Mouse (Mus musculus): ENCODE results near the gene 4921504E06Rik. TPM values are rescaled to one million over a fixed set of nuclear protein-coding genes. Genes with fewer than 3 reads are reported as not detected.
A peak's percentile ranks its signal among the peaks of the same experiment; 100 is the strongest.

Gene 4921504E06Rik
- total RNA-seq, 2 experiments from 2014 or later: not detected

DNA sequence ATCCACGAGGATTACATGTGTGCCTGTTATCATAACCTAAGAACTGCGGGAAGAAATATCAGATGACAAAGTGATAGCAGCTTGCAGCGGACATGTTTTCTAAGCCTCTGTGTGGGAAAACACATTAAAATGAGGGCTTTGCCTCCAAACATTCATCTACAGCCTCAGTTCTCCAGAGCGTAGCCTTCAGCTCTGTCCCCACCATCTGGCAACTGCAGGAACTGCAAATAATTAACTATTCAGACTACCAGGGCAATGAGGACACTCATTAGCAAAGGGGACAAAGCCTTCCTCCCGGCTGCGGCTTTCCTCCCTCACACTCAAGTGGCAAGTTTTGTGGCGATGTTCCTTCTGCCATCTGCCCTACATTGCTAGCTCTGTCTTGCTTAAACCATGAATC lies 33.9 kb downstream of the 4921504E06Rik start:
- intact Hi-C loops (cut with DNase I): loop anchor here (1.0 to 10.0 kb wide), 2 partner anchors 104 to 395 kb away; no protein-coding TSS in a partner anchor
- DNase-seq (ENCODE audit: low spot score in 2 of 2): peak; percentile 78 to 85

DNA sequence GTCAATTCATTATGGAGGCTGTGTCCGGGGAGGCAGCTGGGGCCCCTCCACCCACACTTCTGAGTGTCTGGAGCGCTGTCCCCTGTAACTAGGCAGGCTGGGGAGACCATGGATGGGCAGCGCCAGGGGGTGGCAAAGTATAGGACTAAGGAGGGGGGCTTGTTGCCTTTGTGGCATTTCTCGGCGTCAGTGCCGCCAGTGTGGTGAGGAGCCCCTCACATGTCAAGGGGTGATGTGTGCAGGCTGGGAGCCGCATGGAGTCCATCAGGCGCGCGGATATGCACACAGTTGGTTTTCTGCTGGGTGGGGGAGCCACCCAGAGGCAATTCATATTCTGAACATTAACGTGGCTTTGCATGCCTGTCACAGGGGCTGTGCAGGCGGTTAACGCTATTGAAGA lies 35.8 kb downstream of the 4921504E06Rik start:
- intact Hi-C loops (cut with DNase I): no loop called here

DNA sequence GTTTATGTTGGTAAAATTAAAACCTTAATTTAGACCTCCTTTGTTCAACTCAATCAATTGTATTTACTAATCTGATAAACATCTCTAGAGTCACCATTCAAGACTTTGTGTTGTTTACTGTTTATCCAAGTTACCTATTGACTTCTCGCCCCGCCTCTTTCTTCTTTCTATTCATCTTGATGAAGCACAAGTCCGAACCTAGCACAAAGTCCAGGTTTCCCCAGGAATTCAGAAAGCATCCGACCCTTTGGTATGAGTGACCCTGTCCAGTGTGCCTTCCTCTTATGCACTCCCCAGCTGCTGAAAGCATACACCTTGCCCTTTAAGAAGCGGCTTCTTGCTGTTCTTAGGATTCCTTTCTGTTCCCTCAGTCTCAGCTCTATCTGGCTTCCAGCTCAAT lies 41.3 kb downstream of the 4921504E06Rik start:
- intact Hi-C loops (cut with DNase I): no loop called here
- no peak for DNase-seq (ENCODE audit: low spot score in 2 of 2)

More for the DNA sequence above, 35.8 kb downstream of the 4921504E06Rik start:
- no peak for DNase-seq (ENCODE audit: low spot score in 2 of 2)

- DNase-seq (ENCODE audit: low spot score in 2 of 2): no peak
- intact Hi-C loops (cut with DNase I): no loop called here
Observed at GRCm38 (mm10) chr2:19511032-19511431, 42.7 kb downstream of the 4921504E06Rik start.

DNA sequence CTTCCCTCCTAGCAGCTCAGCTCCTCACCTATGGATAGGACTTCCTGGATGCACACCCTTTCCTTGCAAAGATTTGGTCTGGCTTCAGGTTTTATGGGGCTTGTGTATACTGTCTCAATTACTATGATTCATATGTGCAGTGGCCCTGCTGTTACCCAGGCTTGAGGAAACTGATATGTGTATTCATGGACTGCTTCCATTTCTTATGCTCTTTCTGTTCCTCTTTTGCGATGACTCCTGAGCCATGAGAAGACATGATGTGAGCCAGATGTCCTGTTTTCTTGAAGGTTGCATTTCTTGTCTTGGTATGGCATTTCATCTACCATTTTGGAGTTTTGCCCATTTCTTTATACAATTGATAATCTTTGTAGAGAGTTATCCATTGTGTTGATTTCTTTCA lies 48.0 kb downstream of the 4921504E06Rik start:
- no peak for DNase-seq (ENCODE audit: low spot score in 2 of 2)
- intact Hi-C loops (cut with DNase I): no loop called here

DNA sequence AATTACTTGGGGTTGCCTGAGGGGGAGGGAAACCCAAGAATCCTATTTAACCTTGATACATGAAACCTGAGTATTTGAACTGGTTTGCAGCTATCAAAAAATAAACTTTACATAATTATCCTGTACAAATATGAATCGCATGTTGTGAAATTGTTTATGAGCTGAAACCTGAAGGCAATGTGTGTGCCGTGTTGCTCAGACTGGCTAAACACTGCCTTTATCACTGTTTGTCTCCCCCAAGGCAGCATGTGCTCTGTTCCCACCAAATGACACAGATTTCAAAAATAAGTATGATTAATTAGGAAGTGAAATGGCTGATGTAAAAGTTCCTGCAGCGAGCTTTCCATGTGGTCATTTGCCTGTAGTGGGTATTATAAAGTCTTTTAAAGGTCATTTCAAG lies 63.5 kb downstream of the 4921504E06Rik start:
- intact Hi-C loops (cut with DNase I): no loop called here
- no peak for DNase-seq (ENCODE audit: low spot score in 2 of 2)

- no peak for DNase-seq (ENCODE audit: low spot score in 2 of 2)
- intact Hi-C loops (cut with DNase I): no loop called here
Observed at GRCm38 (mm10) chr2:19461940-19462339, 91.8 kb downstream of the 4921504E06Rik start.

GRCm38 (mm10) chr2:19458785-19459184 lies 94.9 kb downstream of the 4921504E06Rik start:
- intact Hi-C loops (cut with DNase I): no loop called here

DNA sequence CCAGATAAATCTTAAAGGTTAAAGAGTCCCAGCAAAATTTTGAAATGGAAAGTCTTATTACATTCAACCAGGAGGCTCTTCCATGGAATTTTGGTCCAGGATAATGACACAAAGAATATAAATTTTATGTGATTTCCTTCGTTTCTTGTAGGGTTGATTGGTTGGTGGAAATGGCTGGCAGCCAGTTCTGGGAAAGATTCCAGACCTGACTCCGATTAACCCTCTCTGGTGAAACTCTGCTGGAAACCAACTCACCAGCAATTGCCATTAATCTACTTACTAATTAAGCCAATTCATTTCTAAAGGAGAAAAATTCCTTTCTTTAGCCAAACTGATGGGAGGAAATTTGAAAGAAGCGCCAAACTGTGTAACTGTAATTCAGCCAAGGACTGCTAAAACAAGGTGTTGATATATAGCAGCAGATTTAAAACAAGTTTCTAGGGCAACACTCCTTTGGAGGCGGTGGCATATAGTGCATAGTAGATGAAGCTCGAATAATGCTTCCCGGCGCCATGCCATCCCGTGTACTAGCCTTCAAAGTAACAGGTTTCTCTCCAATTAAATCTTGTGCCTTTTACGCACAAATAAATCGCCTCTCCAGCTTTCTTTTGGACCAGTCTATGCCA lies 97.7 kb downstream of the 4921504E06Rik start:
- DNase-seq (ENCODE audit: low spot score in 2 of 2): peak in 1 of 2 experiments; percentile 27
- intact Hi-C loops (cut with DNase I): no loop called here

More at GRCm38 (mm10) chr2:19458785-19459184, 94.9 kb downstream of the 4921504E06Rik start:
- DNase-seq (ENCODE audit: low spot score in 2 of 2): no peak

- intact Hi-C loops (cut with DNase I): no loop called here
- DNase-seq (ENCODE audit: low spot score in 2 of 2): no peak
Observed at GRCm38 (mm10) chr2:19455228-19455627, 98.5 kb downstream of the 4921504E06Rik start.

DNA sequence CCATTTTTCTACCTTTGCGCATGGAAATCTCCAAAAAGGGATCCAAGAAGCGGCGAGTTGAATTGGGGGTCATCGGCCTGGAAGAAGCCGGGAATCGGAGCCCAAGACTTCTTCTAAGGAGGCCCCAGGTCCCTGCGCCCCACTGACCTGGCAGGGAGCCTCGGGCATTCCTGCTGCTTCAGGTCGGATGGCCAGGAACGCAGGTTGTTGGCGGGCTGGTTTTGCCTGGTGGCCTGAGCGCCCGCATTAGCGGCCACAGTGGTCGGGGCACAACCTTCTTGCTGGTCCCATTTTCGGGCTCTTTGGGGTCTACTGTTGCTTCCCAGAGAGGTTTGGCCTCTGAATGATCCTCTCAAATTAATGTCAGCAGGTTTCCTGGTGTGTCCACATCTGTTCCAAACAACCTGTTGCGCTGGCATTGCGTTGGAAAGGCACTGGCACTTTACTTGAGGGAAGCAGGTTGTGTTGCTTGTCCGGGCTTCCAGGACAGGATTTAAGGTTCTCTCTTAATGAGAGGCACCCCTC lies 101.1 kb downstream of the 4921504E06Rik start:
- no peak for DNase-seq (ENCODE audit: low spot score in 2 of 2)
- intact Hi-C loops (cut with DNase I): no loop called here

DNA sequence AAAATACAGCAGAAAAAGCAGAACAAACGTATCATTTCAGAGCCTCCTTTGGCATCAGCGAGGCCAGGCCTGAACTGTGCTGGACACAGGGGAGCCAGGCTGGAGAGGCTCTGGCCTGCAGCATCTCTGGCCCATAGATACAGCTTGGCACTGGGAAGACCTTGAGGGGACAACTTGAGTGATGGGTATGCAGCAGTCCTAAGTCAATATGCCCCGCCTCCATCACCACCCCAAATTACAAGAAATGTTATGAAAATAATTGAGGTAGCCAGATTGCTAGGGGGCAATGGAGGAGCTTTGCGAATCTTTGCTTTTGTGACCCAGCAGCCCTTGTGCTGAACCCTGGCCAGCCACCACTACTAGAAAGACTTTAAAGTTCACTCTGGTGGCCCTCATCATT lies 104.4 kb downstream of the 4921504E06Rik start:
- intact Hi-C loops (cut with DNase I): loop anchor here (5.0 kb wide), 2 partner anchors 208 to 757 kb away; partner anchors contain the start of genes Otud1 and Spag6
- no peak for DNase-seq (ENCODE audit: low spot score in 2 of 2)

DNA sequence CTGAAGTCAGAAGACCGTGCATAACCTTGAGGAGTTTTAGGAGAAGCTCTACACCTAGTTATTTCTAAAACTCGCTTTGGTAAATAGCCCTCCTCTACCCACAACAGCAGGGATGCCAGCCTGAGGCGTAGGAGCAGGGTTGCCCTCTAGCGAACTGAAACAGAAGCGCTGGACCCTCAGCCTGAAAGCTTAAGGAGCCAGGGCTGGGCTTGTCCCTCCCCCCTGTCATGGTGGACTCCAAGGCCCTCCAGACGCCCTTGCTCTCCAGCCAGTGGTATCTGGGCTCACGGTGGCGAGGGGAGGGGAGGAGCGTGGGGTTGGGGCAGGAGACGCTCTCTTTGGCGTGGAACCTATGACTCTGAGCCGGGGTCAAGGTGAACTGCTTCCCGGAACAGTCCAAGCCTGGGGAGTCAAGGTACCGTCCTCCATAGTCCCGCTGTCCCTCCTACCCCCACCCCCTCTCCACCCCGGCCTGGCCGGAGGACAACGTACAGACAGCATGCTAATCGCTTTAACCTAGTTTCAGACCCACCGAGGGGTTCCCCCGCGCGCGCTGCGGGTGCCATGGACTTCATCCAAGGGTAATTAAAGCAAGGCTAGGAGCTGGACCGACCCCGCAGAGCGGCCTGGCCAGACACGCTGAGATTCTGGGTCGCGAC lies 105.5 kb downstream of the 4921504E06Rik start:
- peak in 1 of 2 experiments; percentile 14 for DNase-seq (ENCODE audit: low spot score in 2 of 2)
- intact Hi-C loops (cut with DNase I): loop anchor here (5.0 kb wide), 2 partner anchors 209 to 756 kb away; partner anchors contain the start of genes Otud1 and Spag6

GRCm38 (mm10) chr2:19446746-19447145 lies 107.0 kb downstream of the 4921504E06Rik start:
- DNase-seq (ENCODE audit: low spot score in 2 of 2): no peak
- intact Hi-C loops (cut with DNase I): loop anchor here (5.0 kb wide), 2 partner anchors 211 to 754 kb away; partner anchors contain the start of genes Otud1 and Spag6

- no peak for DNase-seq (ENCODE audit: low spot score in 2 of 2)
- intact Hi-C loops (cut with DNase I): loop anchor here (5.0 kb wide), 2 partner anchors 211 to 754 kb away; partner anchors contain the start of genes Otud1 and Spag6
Observed at GRCm38 (mm10) chr2:19445871-19446501, 107.7 kb downstream of the 4921504E06Rik start.

DNA sequence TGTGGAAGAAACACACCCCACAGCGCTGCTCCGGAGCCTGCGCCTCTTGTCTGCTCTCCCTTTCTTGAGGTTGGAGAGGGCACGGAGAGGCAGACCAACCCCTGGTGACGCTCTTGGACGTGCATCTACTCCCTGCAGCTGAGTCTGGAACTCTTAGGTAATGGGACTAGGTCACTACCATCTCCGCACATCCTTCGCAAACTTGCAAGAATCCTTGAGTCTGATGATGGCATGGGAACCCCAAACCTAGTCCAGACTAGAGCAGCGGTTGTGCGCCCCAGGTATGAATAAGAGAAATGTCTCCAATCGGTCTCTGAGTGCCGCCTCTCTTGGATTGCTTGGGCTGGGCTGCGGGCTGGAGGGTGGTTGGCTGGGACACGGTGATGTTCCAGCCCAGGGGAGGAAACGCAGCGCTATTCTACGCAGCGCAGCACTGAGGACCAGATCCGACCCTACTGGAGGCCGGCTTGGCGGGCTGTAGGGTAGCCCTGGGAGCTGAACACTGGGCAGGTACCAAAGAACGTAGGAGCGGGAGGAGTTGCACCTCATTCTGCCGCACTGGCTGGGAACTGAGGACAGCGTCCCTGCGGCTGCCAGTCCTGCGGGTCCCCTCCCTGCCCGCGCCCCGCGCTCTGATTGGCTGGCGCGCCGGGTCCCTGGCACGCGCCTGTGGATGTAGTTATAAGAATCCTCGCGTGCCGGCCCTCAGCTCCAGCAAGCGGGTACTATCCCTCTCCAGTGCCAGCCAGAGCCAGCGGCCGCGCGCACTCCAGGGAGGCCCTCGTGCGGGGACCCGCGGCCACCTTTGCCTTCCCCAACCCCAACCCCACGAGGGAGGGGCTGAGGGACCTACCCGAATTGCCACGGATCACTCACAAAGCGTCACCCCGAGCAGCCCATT lies 108.5 kb downstream of the 4921504E06Rik start, which contains the start of gene Ptf1a:
Gene Ptf1a (plus strand): TSS at position 733 of the 901 bp plus-strand sequence.
- intact Hi-C loops (cut with DNase I): loop anchor here (5.0 kb wide), 2 partner anchors 212 to 753 kb away; partner anchors contain the start of genes Otud1 and Spag6
- DNase-seq (ENCODE audit: low spot score in 2 of 2): no peak

GRCm38 (mm10) chr2:19444346-19444745 lies 109.4 kb downstream of the 4921504E06Rik start:
- DNase-seq (ENCODE audit: low spot score in 2 of 2): no peak
- intact Hi-C loops (cut with DNase I): no loop called here

DNA sequence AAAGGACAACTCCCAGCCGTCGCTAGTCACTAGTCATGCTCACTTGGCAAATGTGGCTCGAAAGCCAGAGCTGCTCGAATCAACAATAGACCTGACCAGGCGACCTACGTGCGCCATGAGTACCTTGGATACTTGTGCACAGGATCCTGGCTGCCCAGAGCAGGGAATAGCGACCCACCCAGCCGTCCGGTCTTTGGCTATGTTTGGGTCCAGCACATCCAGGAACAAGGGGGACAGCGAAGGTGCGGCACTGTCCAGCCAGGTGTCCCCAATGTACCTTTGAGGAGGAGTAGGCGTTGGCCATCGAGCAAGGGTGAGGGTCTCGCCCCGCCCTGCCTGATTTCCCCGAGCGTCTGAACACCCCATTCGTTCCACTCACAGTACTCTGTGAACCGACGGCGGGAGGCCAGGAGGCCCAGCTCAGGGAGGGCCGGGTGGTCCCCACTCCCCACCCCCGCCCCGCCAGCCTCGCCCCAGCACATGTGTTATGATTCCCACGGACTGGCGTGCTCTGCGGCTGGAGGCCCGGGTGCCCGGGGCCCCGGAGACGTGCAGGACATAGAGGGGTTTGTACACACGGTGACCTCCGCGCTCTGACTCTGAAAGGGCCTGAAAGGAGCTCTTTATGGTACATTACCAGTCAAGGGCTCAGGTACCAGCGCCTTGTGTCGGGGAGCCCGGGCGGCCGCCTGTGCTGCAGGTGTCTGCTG lies 121.9 kb downstream of the 4921504E06Rik start:
- no peak for DNase-seq (ENCODE audit: low spot score in 2 of 2)
- intact Hi-C loops (cut with DNase I): no loop called here
